In the genomic region with DNA sequence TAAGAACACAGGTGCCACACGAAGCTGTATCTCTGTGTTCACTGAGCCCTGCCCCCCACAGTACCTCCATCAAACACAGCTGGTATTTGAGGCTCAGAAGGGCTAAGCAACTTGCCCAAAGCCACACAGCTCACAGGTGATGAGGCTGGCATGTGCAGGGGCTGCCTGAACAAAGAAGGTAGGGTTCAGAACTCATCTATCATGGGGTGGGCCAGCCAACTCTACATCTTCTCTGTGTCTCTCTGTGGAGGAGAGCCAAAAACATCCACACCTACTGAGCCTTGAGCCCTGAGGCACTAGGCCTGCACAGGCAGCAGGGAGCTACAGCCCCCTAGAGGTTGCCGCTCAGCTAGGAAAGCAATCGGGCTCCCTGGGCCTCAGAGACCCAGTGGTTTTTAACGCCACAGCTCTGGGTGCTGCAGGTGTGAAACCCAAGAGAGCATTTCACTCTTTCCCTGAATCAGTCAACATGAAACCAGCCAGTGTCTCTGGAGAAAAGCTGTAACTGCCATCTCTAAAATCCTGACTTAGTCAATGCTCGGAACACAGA, we compare ENCODE assay signal across 1 mouse cellular context.
TF ChIP-seq lines count a peak whose summit lies in the region.

No protein-coding gene starts in this region.

TF ChIP-seq in MEL, 35 proteins besides CTCF, POLR2A, EP300 and RAD21:
- 0 out of 2 replicates have a peak, but pooled peaks have one; percentile 6 for TF ChIP-seq SMC3 (IDR thresholded peaks at IDR 0.05; ENCODE audit: low read depth, low read length)
- TF ChIP-seq MAZ (IDR thresholded peaks at IDR 0.05; ENCODE audit: low read depth, low read length): no peak
- TF ChIP-seq KAT2A (conservative IDR thresholded peaks at IDR 0.05; ENCODE audit: low read depth, low read length): no peak
- no peak for TF ChIP-seq ZNF384 (IDR thresholded peaks at IDR 0.05; ENCODE audit: low read depth, low read length)
- TF ChIP-seq RCOR1 (IDR thresholded peaks at IDR 0.05; ENCODE audit: low read depth, low read length): no peak
- no peak for TF ChIP-seq ETS1 (IDR thresholded peaks at IDR 0.05; ENCODE audit: low read depth, low read length)
- no peak for TF ChIP-seq TAL1 (IDR thresholded peaks at IDR 0.05; ENCODE audit: low read length)
- no peak for TF ChIP-seq USF2 (IDR thresholded peaks at IDR 0.05; ENCODE audit: borderline replicate concordance in 1 of 2, insufficient read depth in 1 of 2, low read depth in 1 of 2, low read length in 2 of 2)
- TF ChIP-seq CHD1 (IDR thresholded peaks at IDR 0.05; ENCODE audit: low read depth, low read length): no peak
TF ChIP-seq in MEL: peak in this region for 1.
